Mouse (Mus musculus) kidney, adult 2 months (tissue): ENCODE results near the gene Dera.

Experiments
- CTCF ChIP-seq: fragments of 200-500 bp; conservative IDR thresholded peaks from 2 replicates; pipeline ENCODE4 v1.5.1; 2011; ENCODE audit warnings: low read depth, mild to moderate bottlenecking, control low read depth, low read length, moderate library complexity, mixed read lengths; ENCODE audit not compliant: insufficient read depth, insufficient read length
- POLR2A ChIP-seq: fragments of 200-500 bp; IDR thresholded peaks from one replicate; pipeline ENCODE4 v1.6.1; 2011; ENCODE audit warnings: low read depth, low read length, control low read depth

DNA sequence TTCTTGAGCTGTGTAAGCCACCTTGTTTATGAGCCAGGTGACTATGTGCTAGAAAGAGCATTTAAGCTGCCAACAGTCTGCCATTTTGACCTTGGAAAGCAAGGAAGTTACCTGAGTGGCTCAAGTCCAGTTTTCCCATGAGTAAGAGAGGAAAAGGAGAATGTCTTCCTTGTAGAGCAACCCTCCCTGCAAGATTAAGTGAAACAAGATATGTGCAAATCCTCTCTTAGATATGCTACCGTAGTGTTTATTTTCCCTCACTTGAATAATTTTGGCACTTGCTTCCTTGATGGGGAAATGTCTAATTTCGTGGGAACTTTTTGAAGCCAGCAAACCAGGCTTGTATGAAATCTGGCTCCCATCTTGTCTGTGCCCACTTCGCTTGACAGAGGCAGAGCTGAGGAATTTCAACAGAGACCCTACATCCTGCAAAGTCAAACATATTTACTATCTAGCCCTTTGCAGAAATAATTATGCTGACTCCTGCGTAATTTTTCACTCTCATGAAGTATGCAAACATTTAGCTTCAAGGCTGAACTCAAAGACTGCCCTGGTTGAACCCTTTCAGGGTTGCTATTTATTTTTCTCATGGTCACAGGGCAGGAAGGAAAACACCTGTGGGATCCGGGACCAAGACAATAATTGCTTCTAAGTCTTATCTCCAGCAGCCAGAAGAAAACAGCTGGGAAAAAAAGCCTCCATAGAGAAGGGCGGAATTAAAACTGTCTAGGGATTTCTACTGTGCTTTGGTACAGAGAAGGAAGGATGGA, 132.0 kb downstream of the Dera start:
- TF ChIP-seq POLR2A (no peak), CTCF (no peak)
